17 mouse cellular contexts compared by ENCODE assay signal in the genomic region with DNA sequence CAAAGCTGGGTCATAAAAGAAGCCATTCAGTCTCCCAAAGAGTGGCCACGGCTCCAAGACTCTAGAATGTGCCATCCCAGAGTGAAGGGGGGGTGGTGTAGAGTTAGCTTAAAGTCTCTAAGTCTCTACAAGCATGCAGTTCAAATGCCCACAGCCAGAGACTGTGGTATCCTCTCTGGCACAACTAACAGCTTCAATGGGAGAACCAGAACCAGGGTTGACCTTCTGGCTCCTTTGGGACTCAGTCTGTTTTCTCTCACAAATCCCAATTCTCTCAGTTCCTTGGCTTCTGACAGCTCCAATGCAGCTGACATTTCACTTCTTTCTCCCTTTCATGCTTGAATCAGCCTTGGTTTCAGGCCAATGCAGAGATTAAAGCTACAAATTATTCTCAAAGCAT. TPM values are rescaled to one million over a fixed set of nuclear protein-coding genes. Genes with fewer than 3 reads are reported as not detected.
"Had no signal": no experiment of that assay in that cellular context is flagged by ENCODE, and none has a peak within 500 bp of the region (broad histone marks: within the 10 kb centered on the region; RNA-seq: fewer than 3 reads in every experiment).

No protein-coding gene starts in this region.

- H3K27ac ChIP-seq: kidney, postnatal 0 days; left cerebral cortex, adult 2 months; limb, embryonic 10.5 days; liver, embryonic 15.5 days; macrophage had no signal

- H3K4me1 ChIP-seq: limb, embryonic 10.5 days; liver, embryonic 15.5 days had no signal

- H3K36me3 ChIP-seq: liver, embryonic 15.5 days had no signal

- H3K27me3 ChIP-seq: liver, embryonic 15.5 days; megakaryocyte, embryonic 14.5 days had no signal

- H3K9ac ChIP-seq: liver, embryonic 15.5 days had no signal

- H3K9me3 ChIP-seq: limb, embryonic 10.5 days; liver, embryonic 15.5 days; megakaryocyte, embryonic 14.5 days had no signal

- DNase-seq: right cerebral cortex, postnatal 25 days had no signal

- H3K4me3 ChIP-seq: left cerebral cortex, adult 2 months; limb, embryonic 10.5 days; liver, embryonic 15.5 days; megakaryocyte, embryonic 14.5 days had no signal

- ATAC-seq: lung, postnatal 0 days; midbrain, embryonic 16.5 days had no signal

- H3K4me2 ChIP-seq: liver, embryonic 11.5 days; liver, embryonic 15.5 days; midbrain, embryonic 11.5 days had no signal

RNA-seq across cellular contexts. Expression of a gene that starts 15.9 kb away (rescaled TPM):
- total RNA-seq: layer of hippocampus, postnatal 25 days; left cerebral cortex, postnatal 14 days had no signal
- polyA plus RNA-seq: limb, embryonic 14.5 days; liver, embryonic 11.5 days; liver, embryonic 15.5 days; lung, adult 2 months; lung, postnatal 0 days; macrophage; midbrain, embryonic 11.5 days; small intestine, adult 2 months; stomach, embryonic 16.5 days had no signal
